Mouse (Mus musculus): ENCODE results near the gene Gm3173.
"Not testable (repeated sequence)": the region's sequence is repeated elsewhere in the genome, so short reads cannot be mapped to it uniquely, and the experiment has no call there.

DNA sequence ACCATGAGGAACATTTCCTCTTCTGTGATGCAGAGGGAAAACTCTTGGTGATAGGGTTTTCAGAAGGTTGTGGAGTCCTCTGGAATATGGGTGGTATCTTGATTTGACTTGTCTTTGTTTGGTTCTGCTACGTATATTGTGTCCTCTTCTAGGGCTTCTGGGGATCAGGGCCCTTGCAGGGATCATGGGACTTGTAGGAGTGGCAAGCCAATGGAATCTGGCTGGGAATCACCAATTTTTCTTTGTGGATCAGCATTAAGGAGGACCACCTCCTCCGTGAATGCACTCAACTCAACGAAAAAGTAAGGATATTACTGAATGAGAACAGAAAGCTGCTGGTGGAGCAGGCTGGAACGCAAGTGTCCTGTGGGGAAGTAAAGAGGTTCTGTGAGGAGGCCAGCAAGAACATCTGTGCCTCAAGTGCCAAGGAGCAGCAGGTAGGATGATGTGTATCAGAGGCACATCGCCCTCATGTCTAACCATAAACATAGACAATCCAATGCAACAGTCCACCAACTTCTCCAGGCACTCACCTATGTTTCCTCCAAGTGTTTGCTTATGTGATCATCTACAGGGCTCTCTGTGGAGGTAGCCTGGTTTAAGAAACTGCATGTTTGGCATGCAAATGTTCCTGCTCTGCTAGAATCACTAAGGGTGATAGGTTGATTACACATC is 30.5 kb upstream of the Gm3173 start:
- TF ChIP-seq CTCF, EP300 (IDR thresholded peaks at IDR 0.05; ENCODE audit: low read depth): not testable (repeated sequence)
